In the genomic region with DNA sequence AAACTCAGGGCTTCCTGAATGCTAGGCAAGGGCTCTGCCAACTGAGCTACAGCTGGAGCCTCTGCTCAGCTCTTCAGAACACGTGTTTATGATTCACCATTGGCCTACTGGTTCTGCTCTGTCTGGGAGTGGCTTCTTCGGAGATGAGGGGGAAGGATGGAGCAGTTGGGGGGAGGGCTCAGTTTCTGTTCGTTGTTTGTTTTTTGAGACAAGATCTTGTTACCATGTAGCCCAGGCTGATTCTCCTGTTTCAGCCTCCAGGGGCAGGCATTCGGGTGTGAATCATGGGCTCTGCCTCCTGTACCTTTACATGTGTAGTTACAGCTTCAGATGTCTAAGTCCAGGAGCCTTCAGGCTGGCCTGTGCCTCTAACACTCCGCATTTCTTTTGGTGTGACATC, we compare ENCODE assay signal across 9 mouse cellular contexts.
DNase-seq lines count a peak whose midpoint lies in the region; ATAC-seq lines count a peak whose summit lies in the region.
"Had no signal": no experiment of that assay in that cellular context is flagged by ENCODE, and none has a peak within 500 bp of the region (broad histone marks: within the 10 kb centered on the region; RNA-seq: fewer than 3 reads in every experiment).

No protein-coding gene starts in this region.

- H3K4me1 ChIP-seq in intestine, embryonic 15.5 days (replicated peaks), result peaks cover 10% of the 10 kb centered on the region; the same call in 1 of the 2 replicates
- H3K4me1 ChIP-seq in hindbrain, embryonic 16.5 days (ENCODE audit: control insufficient read depth, insufficient read depth, low read depth, low read length), result no peaks in the 10 kb centered on the region; the same call in 1 of the 2 replicates
- H3K4me1 ChIP-seq: midbrain, embryonic 15.5 days had no signal

- H3K27me3 ChIP-seq in intestine, embryonic 15.5 days (replicated peaks), result no peaks in the 10 kb centered on the region
- H3K27me3 ChIP-seq in hindbrain, embryonic 16.5 days (replicated peaks; ENCODE audit: control insufficient read depth, insufficient read depth, low read length), result no peaks in the 10 kb centered on the region
- H3K27me3 ChIP-seq: midbrain, embryonic 15.5 days had no signal

- DNase-seq in A20 (ENCODE audit: low read depth, low spot score), result peak; percentile 10
- peak; percentile 54 to 70 for DNase-seq in CD8-positive naive resting alpha-beta T cell, adult 2 months (ENCODE audit: low read depth in 2 of 2, low spot score in 2 of 2)
- no peak for DNase-seq in right cerebral cortex, adult 2 months (ENCODE audit: low spot score in 2 of 2)
- no peak for DNase-seq in yolk sac, embryonic 10.5 days (ENCODE audit: low spot score)

- WGBS in intestine, embryonic 15.5 days, result 33% methylated on average over 5 of the region's 5 CpGs
- 63% methylated on average over 5 of the region's 5 CpGs for WGBS in hindbrain, embryonic 16.5 days

- H3K4me3 ChIP-seq in intestine, embryonic 15.5 days (replicated peaks), result no peak overlapping the region
- H3K4me3 ChIP-seq in hindbrain, embryonic 16.5 days (ENCODE audit: low read length), result no peak overlapping the region
- H3K4me3 ChIP-seq: heart, adult 2 months; midbrain, embryonic 15.5 days had no signal

- H3K27ac ChIP-seq in intestine, embryonic 15.5 days, result no peak overlapping the region
- H3K27ac ChIP-seq in hindbrain, embryonic 16.5 days (ENCODE audit: low read depth, low read length), result no peak overlapping the region
- H3K27ac ChIP-seq: heart, adult 2 months; midbrain, embryonic 15.5 days had no signal

- ATAC-seq in intestine, embryonic 15.5 days, result 0 out of 2 replicates have a peak, but pooled peaks have one; percentile 20
- peak; percentile 90 for ATAC-seq in megakaryocyte progenitor cell, adult 5-6 weeks (replicated peaks; ENCODE audit: poor library complexity)
- ATAC-seq in hindbrain, embryonic 16.5 days, result no peak
- ATAC-seq: midbrain, embryonic 15.5 days had no signal

- no peak overlapping the region for H3K4me2 ChIP-seq in intestine, embryonic 15.5 days (replicated peaks)
- no peak overlapping the region for H3K4me2 ChIP-seq in hindbrain, embryonic 16.5 days (ENCODE audit: low read length)
- H3K4me2 ChIP-seq: midbrain, embryonic 15.5 days had no signal

- no peaks in the 10 kb centered on the region for H3K9me3 ChIP-seq in intestine, embryonic 15.5 days
- H3K9me3 ChIP-seq in hindbrain, embryonic 16.5 days (ENCODE audit: control insufficient read depth, low read length), result no peaks in the 10 kb centered on the region
- H3K9me3 ChIP-seq: midbrain, embryonic 15.5 days had no signal

- H3K9ac ChIP-seq in intestine, embryonic 15.5 days, result no peak overlapping the region
- no peak overlapping the region for H3K9ac ChIP-seq in hindbrain, embryonic 16.5 days (ENCODE audit: low read depth, low read length)
- H3K9ac ChIP-seq: midbrain, embryonic 15.5 days had no signal

- H3K36me3 ChIP-seq in intestine, embryonic 15.5 days, result no peaks in the 10 kb centered on the region
- H3K36me3 ChIP-seq in hindbrain, embryonic 16.5 days (ENCODE audit: control insufficient read depth, insufficient read depth, low read length), result no peaks in the 10 kb centered on the region
- H3K36me3 ChIP-seq: midbrain, embryonic 15.5 days had no signal

Comparison
In these comparisons a context has a peak if more than half of its experiments do, and no peak if none do; other contexts are left out.
1. DNase-seq: peak in A20 (single experiment) and CD8-positive naive resting alpha-beta T cell, adult 2 months (2 of 2); none in right cerebral cortex, adult 2 months (0 of 2) and yolk sac, embryonic 10.5 days (single experiment).